Mouse (Mus musculus) kidney, adult 2 months (tissue): ENCODE measurements around the gene Itch. TPM values are rescaled to one million over a fixed set of nuclear protein-coding genes. Genes with fewer than 3 reads are reported as not detected.
"Not testable (repeated sequence)": the region's sequence is repeated elsewhere in the genome, so short reads cannot be mapped to it uniquely, and the experiment has no call there.

Source experiments
- DNase-seq: peaks from one replicate; pipeline ENCODE4 v3.0.0; 2021
- H3K27ac ChIP-seq: fragments of 200-500 bp; 2 replicates; pipeline ENCODE4 v1.5.1; 2012; ENCODE audit warnings: low read depth, low read length, control low read depth, inconsistent platforms; ENCODE audit not compliant: insufficient read depth
- H3K27me3 ChIP-seq: fragments of 200-500 bp; replicated peaks from 2 replicates; pipeline ENCODE4 v1.6.1; 2012; ENCODE audit warnings: mild to moderate bottlenecking, moderate library complexity, low read length, inconsistent platforms; ENCODE audit not compliant: control insufficient read depth, insufficient read depth
- H3K36me3 ChIP-seq: fragments of 200-500 bp; 2 replicates; pipeline ENCODE4 v1.6.1; 2012; ENCODE audit warnings: mild to moderate bottlenecking, moderate library complexity, low read length, inconsistent platforms; ENCODE audit not compliant: control insufficient read depth, insufficient read depth
- H3K4me1 ChIP-seq: fragments of 200-500 bp; 2 replicates; pipeline ENCODE4 v1.6.1; 2011; ENCODE audit warnings: low read length; ENCODE audit not compliant: control insufficient read depth, insufficient read depth
- H3K4me3 ChIP-seq: fragments of 200-500 bp; 2 replicates; pipeline ENCODE4 v1.5.1; 2011; ENCODE audit warnings: mild to moderate bottlenecking, low read depth, low read length, control low read depth; ENCODE audit not compliant: insufficient read depth
- CTCF ChIP-seq: fragments of 200-500 bp; conservative IDR thresholded peaks from 2 replicates; pipeline ENCODE4 v1.5.1; 2011; ENCODE audit warnings: low read depth, mild to moderate bottlenecking, control low read depth, low read length, moderate library complexity, mixed read lengths; ENCODE audit not compliant: insufficient read depth, insufficient read length
- POLR2A ChIP-seq: fragments of 200-500 bp; IDR thresholded peaks from one replicate; pipeline ENCODE4 v1.6.1; 2011; ENCODE audit warnings: low read depth, low read length, control low read depth
- WGBS: fragments of 180-500 bp; shearing (Covaris S2); methylation state at CpG from one replicate; pipeline ENCODE4 v1.1.7; 2018; 5-methylcytosine and 5-hydroxymethylcytosine counted together
- polyA plus RNA-seq: library from polyadenylated mRNA; depleted of rRNA; stranded (reverse); fragments of >200 nt; gene quantifications from 2 replicates; pipeline ENCODE4 v1.2.3, GENCODE M21; 2012

Itch gene
- polyA plus RNA-seq, 1 experiment: 17.6 TPM

DNA sequence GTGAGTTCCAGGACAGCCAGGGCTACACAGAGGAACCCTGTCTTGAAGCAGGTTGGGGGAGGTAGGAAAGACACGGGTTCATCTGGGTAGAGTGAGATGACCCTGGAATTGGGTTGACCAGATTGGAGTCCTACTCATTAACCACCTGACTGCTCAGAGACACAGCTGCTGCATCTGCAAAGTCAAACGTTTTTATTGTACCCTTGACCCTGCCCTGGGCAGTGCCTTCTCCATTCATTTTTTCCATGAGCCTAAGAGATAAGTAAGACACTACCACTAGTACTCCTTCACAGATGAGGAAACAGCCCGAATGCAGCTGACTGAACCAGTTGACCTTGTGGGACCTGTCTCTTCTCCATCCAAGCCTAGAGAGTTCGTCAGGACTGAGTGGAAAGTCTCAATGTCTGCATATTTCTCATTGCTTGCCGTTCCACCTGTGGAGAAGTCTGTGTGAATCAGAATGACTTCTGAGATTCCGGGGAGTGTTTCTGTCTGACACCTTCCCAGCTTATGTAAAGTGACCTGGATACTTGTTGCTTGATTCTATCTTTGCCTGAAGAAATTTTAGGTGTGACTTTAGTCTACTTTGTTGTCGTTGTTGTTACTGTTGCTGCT is 18.0 kb upstream of the Itch start:
- Histone ChIP-seq H3K27ac (peak overlapping the region; percentile 8; the same call in 1 of the 2 replicates), H3K36me3 (no peaks in the 10 kb centered on the region; the same call in 1 of the 2 replicates), H3K4me1 (no peaks in the 10 kb centered on the region; the same call in 1 of the 2 replicates), H3K27me3 (no peaks in the 10 kb centered on the region), H3K4me3 (no peak overlapping the region)
- TF ChIP-seq CTCF (no peak), POLR2A (no peak)
- WGBS: 42% methylated on average over 7 of the region's 7 CpGs
- peak; percentile 67 for DNase-seq

DNA sequence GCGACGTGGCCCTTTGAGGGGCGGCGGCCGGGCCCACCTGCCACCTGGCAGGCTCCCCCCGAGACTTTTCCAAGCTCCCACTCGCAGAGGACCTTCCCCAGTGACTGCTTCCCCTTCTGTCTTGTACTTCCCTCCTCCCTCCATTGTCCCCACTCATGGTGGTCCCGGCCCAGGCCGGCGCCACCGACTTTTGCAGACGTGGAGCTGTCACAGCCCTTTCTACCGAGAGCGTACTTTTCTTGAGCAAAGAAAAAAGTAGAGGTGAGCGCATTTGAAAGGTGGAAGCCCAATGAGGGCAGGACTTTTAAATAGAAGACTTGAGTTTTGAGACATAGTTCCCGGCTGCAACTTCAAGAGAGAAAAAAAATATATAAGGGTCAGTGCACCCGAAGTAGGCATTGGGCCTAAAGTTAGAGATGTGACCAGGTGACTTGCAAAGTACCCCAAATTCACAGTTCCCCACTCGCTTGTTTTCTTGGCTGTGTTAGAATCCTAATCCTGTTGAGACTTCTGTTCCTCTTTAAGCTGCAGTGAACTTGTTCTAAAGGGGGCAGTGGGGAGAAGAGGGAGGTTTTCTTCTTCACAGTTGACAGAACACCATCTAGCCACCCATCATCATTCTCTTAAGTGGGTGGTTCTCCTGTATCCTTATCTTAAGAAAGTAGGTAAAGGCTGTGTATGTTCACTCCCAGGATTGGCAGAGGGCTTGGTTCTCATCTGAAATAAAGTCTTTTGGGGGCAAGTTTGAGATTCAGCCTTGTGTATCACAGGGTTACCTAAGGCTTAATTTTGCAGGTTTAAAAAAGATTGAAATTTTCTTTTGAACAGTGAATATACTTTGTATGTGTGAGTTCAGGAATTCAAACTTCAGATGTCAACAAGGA is 910 bp downstream of the Itch start:
- TF ChIP-seq CTCF (no peak), POLR2A (no peak)
- under 1% methylated on average over 18 of the region's 18 CpGs for WGBS
- DNase-seq: peak; percentile 29
- H3K4me1 ChIP-seq: peaks cover 16% of the 10 kb centered on the region; the same call in 1 of the 2 replicates
- peak overlapping the region; percentile 87 for H3K4me3 ChIP-seq
- H3K27me3 ChIP-seq: no peaks in the 10 kb centered on the region
- peaks cover 4% of the 10 kb centered on the region for H3K36me3 ChIP-seq
- H3K27ac ChIP-seq: peak overlapping the region; percentile 87

DNA sequence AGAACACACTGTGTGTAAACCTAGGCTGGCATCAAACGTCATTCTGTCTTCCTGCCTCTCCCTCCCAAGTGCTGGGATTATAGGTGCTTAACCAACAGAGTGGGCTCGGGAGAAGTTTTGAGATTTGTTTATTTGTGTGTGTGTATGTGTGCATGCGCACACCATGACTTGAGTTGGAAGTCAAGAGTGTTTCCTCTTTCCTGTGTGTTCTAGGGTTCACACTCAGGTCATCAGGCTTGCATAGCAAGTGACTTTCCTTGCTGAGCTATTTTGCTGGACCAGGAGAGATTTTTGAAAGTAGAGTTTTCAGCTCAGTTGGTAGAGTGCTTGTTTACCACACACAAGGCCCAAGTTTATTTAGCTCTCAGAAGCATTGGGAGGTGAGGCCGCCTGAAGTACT is 1.8 kb downstream of the Itch start:
- TF ChIP-seq POLR2A: no peak
- no peak for TF ChIP-seq CTCF
- 43% methylated on average over 4 of the region's 4 CpGs for WGBS
- peaks cover 16% of the 10 kb centered on the region; the same call in 1 of the 2 replicates for H3K4me1 ChIP-seq
- peak overlapping the region; percentile 57; the same call in 1 of the 2 replicates for H3K27ac ChIP-seq
- no peaks in the 10 kb centered on the region for H3K27me3 ChIP-seq
- H3K4me3 ChIP-seq: no peak overlapping the region; the same call in 1 of the 2 replicates
- peak; percentile 33 for DNase-seq
- H3K36me3 ChIP-seq: peaks cover 4% of the 10 kb centered on the region

DNA sequence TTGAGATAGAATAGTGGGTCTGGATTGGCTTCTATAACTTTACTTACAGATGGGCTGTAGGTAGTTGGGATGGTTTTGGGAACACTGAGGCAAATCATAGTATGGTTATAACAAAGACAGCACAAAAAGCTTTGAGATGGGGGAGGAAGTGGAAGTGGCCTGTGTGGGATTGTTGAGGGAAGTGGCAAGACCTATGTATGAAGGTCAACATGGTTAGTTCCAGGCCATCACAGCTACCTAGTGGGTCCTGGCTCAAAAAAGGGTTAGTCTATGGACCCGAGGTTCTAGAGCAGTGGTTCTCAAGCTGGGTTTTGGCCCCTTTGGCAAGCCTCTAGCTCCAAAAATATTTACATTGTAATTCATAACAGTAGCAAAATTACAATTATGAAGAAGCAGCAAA is 2.2 kb downstream of the Itch start:
- 50% methylated on average over 1 of the region's 1 CpGs for WGBS
- no peak for DNase-seq
- Histone ChIP-seq H3K4me1 (peaks cover 16% of the 10 kb centered on the region; the same call in 1 of the 2 replicates), H3K27ac (no peak overlapping the region), H3K36me3 (peaks cover 5% of the 10 kb centered on the region), H3K27me3 (no peaks in the 10 kb centered on the region), H3K4me3 (no peak overlapping the region)
- no peak for TF ChIP-seq POLR2A
- no peak for TF ChIP-seq CTCF

DNA sequence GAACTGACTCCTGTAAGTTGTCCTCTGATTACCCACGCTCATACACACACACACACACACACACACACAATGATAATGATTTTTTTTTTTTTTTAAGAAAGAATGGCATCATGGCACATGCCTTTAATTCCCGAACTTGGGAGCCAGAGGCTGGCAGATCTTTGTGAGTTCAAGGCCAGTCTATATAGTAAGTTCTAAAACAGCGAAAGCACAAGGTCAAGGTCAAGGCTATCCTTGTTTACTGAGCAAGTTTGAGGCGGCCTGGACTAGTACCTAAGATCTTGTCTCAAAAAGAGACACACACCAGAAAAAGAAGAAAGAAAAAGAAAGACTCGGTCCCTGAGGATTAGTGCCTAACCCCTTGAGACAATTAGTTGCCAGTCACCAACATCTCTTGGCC is 7.7 kb downstream of the Itch start:
- H3K36me3 ChIP-seq: peaks cover 14% of the 10 kb centered on the region
- WGBS: 88% methylated on average over 5 of the region's 5 CpGs

DNA sequence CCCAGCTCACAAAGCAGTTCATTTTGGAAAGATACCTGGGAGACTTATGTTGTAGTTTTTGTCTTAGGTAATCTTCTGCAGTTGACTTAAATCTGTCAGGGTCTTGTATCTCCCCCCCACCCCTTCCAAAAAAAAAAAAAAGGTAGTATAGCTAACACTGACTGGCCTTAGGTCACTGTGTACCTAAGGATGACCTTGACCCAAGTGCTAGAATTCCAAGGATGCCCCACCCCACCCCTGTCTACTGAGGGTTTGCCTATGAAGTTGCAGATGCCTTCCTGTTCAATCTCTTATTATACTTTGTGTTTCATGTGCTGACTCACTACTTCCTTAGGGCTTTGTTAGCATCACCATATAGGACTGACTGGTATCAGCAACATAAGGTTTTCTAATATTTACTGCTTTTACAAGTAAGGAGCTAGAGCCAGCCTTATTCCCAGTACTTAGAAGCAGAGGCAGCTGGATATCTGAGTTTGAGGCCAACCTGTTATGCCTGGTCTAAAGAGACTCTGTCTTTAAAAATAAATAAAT is 8.8 kb downstream of the Itch start:
- DNase-seq: no peak
- Histone ChIP-seq H3K27me3 (no peaks in the 10 kb centered on the region), H3K27ac (no peak overlapping the region), H3K4me1 (no peaks in the 10 kb centered on the region; the same call in 1 of the 2 replicates), H3K36me3 (peaks cover 17% of the 10 kb centered on the region), H3K4me3 (no peak overlapping the region)
- TF ChIP-seq POLR2A (no peak), CTCF (no peak)

More for the DNA sequence above, 7.7 kb downstream of the Itch start:
- TF ChIP-seq CTCF (no peak), POLR2A (no peak)
- H3K27ac ChIP-seq: no peak overlapping the region
- DNase-seq: no peak
- no peaks in the 10 kb centered on the region for H3K27me3 ChIP-seq
- no peak overlapping the region for H3K4me3 ChIP-seq
- peaks cover 2% of the 10 kb centered on the region; the same call in 1 of the 2 replicates for H3K4me1 ChIP-seq

DNA sequence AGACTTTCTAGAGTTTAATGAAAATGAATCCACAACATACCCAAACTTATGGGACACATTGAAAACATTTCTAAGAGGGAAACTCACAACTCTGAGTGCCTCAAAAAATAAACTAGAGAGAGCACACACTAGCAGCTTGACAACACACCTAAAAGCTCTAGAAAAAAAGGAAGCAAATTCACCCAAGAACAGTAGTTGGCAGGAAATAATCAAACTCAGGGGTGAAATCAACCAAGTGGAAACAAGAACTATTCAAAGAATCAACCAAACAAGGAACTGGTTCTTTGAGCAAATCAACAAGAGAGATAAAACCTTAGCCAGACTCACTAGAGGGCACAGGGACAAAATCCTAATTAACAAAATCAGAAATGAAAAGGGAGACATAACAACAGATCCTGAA is 16.0 kb downstream of the Itch start:
- not testable (repeated sequence) for H3K36me3 ChIP-seq, DNase-seq, H3K4me1 ChIP-seq, H3K27ac ChIP-seq, H3K4me3 ChIP-seq, H3K27me3 ChIP-seq
